Mouse (Mus musculus): ENCODE data around the gene Arhgdib. TPM values are rescaled to one million over a fixed set of nuclear protein-coding genes. Genes with fewer than 3 reads are reported as not detected.
"Not testable (repeated sequence)": the region's sequence is repeated elsewhere in the genome, so short reads cannot be mapped to it uniquely, and the experiment has no call there.

Gene Arhgdib
- polyA plus RNA-seq, 1 experiment = 10.5 TPM

- no peaks in the 10 kb centered on the region for H3K4me1 ChIP-seq (ENCODE audit: control insufficient read depth, insufficient read depth, low read length)
- no peak overlapping the region for H3K27ac ChIP-seq (ENCODE audit: insufficient read depth, low read length)
- H3K4me3 ChIP-seq (replicated peaks; ENCODE audit: insufficient read depth, low read depth, low read length) = no peak overlapping the region
- no peak for DNase-seq
- no peaks in the 10 kb centered on the region for H3K27me3 ChIP-seq (ENCODE audit: control insufficient read depth, insufficient read depth, low read length)
- 69% methylated on average over 6 of the region's 6 CpGs for WGBS
- no peak for TF ChIP-seq CTCF (IDR thresholded peaks at IDR 0.05; ENCODE audit: borderline replicate concordance, insufficient read depth, low read depth, low read length)
Observed at GRCm38 (mm10) chr6:136982581-136982980, 40.9 kb upstream of the Arhgdib start.

GRCm38 (mm10) chr6:136980331-136980746 lies 38.6 kb upstream of the Arhgdib start:
- TF ChIP-seq POLR2A (IDR thresholded peaks at IDR 0.05; ENCODE audit: borderline replicate concordance, insufficient read depth, low read length) = no peak
- TF ChIP-seq CTCF (IDR thresholded peaks at IDR 0.05; ENCODE audit: borderline replicate concordance, insufficient read depth, low read depth, low read length) = no peak; the same call in 1 of the 2 replicates
- no peak overlapping the region for H3K27ac ChIP-seq (ENCODE audit: insufficient read depth, low read length)
- WGBS = 26% methylated on average over 3 of the region's 3 CpGs
- DNase-seq = no peak
- no peaks in the 10 kb centered on the region for H3K4me1 ChIP-seq (ENCODE audit: control insufficient read depth, insufficient read depth, low read length)
- no peak overlapping the region for H3K4me3 ChIP-seq (replicated peaks; ENCODE audit: insufficient read depth, low read depth, low read length)
- H3K27me3 ChIP-seq (ENCODE audit: control insufficient read depth, insufficient read depth, low read length) = no peaks in the 10 kb centered on the region

DNA sequence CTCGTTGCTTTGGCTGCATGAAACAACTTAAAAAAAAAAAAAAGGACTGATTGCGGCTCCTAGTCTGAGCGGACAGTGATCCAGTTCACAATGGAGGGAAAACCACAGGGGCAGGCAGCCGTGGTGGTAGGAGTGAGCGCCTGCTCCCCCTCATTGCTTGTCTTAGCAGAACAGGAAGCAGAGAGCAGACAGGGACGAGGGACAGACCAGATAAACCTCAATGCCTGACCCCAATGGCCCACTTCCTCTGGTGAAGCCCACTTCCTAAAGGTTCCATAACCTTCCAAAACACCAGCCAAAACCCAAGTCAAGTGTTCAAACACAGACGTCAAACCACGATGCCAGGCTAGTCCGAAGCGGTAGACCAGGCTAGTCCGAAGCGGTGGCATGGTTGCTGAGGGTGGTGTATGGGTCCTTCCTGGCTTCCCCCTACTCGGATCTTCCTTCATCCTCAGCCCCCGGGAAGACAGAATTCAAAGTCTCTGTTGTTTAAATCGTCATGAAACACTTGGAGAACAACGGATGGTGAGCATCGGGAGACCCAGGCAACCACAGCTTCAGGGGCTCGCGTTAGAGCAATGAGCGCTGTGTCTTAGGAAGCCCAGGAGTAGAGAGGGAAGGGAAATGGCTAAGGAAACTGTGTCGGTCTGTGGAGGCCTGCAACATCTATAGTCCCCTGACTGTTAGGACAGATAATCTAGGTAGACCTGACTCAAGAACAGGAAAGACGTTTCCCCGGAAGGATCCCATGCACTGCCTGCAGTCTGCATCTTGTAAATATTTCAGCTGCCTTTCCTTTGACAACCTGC lies 37.8 kb upstream of the Arhgdib start:
- 86% methylated on average over 23 of the region's 23 CpGs for WGBS
- DNase-seq = no peak
- Histone ChIP-seq H3K27ac (ENCODE audit: insufficient read depth, low read length) (no peak overlapping the region), H3K4me1 (ENCODE audit: control insufficient read depth, insufficient read depth, low read length) (no peaks in the 10 kb centered on the region), H3K4me3 (replicated peaks; ENCODE audit: insufficient read depth, low read depth, low read length) (no peak overlapping the region), H3K27me3 (ENCODE audit: control insufficient read depth, insufficient read depth, low read length) (no peaks in the 10 kb centered on the region)
- TF ChIP-seq CTCF (IDR thresholded peaks at IDR 0.05; ENCODE audit: borderline replicate concordance, insufficient read depth, low read depth, low read length) (no peak), POLR2A (IDR thresholded peaks at IDR 0.05; ENCODE audit: borderline replicate concordance, insufficient read depth, low read length) (no peak)

GRCm38 (mm10) chr6:136968877-136969276 lies 27.2 kb upstream of the Arhgdib start:
- DNase-seq; H3K27me3 ChIP-seq (ENCODE audit: control insufficient read depth, insufficient read depth, low read length); H3K4me1 ChIP-seq (ENCODE audit: control insufficient read depth, insufficient read depth, low read length); H3K27ac ChIP-seq (ENCODE audit: insufficient read depth, low read length); H3K4me3 ChIP-seq (replicated peaks; ENCODE audit: insufficient read depth, low read depth, low read length): not testable (repeated sequence)
- WGBS = 38% methylated on average over 4 of the region's 4 CpGs

DNA sequence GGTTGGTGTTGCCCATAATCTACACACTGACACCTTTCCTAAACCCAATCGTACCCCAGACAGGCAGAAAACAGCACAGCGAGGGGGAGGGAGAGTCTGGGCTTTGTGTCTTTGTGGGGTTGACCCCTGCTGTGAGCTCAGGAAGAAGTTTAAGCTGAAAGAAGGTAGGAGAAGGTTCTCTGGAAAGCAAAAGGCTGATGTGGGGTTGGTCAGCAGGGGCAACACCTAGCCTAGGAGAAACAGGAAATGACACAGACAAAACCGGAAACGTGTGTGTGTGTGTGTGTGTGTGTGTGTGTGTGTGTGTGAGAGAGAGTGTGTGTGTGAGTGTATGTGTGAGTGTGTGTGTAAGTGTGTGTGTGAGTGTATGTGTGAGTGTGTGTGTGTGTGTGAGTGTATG lies 25.8 kb upstream of the Arhgdib start:
- no peaks in the 10 kb centered on the region for H3K4me1 ChIP-seq (ENCODE audit: control insufficient read depth, insufficient read depth, low read length)
- TF ChIP-seq POLR2A (IDR thresholded peaks at IDR 0.05; ENCODE audit: borderline replicate concordance, insufficient read depth, low read length) = no peak
- TF ChIP-seq CTCF (IDR thresholded peaks at IDR 0.05; ENCODE audit: borderline replicate concordance, insufficient read depth, low read depth, low read length) = no peak
- no peak for DNase-seq
- 70% methylated on average over 4 of the region's 4 CpGs for WGBS
- H3K27me3 ChIP-seq (ENCODE audit: control insufficient read depth, insufficient read depth, low read length) = no peaks in the 10 kb centered on the region
- H3K4me3 ChIP-seq (replicated peaks; ENCODE audit: insufficient read depth, low read depth, low read length) = no peak overlapping the region
- no peak overlapping the region for H3K27ac ChIP-seq (ENCODE audit: insufficient read depth, low read length)

DNA sequence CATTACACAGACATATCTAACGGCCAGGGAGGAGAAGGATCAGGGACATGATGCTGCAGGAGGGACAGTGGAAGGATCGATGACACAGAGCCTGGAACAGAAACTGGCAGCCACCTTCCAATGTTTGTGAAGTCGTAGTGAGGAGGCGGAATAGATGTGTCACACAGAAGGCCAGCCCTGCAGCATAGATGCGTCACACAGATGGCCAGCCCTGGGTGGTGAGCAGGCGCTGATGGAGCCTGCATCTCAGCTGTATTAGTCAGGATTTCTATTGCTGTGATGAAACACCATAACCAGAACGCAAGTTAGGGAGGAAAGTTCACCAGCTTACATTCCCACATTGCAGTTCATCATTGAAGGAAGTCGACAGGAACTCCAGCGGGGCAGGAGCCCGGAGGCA lies 24.2 kb upstream of the Arhgdib start:
- WGBS = 50% methylated on average over 10 of the region's 10 CpGs
- H3K27ac ChIP-seq (ENCODE audit: insufficient read depth, low read length) = no peak overlapping the region
- no peaks in the 10 kb centered on the region for H3K27me3 ChIP-seq (ENCODE audit: control insufficient read depth, insufficient read depth, low read length)
- no peaks in the 10 kb centered on the region for H3K4me1 ChIP-seq (ENCODE audit: control insufficient read depth, insufficient read depth, low read length)
- no peak for DNase-seq
- TF ChIP-seq POLR2A (IDR thresholded peaks at IDR 0.05; ENCODE audit: borderline replicate concordance, insufficient read depth, low read length) (no peak), CTCF (IDR thresholded peaks at IDR 0.05; ENCODE audit: borderline replicate concordance, insufficient read depth, low read depth, low read length) (no peak)
- H3K4me3 ChIP-seq (replicated peaks; ENCODE audit: insufficient read depth, low read depth, low read length) = no peak overlapping the region

- H3K27ac ChIP-seq (ENCODE audit: insufficient read depth, low read length) = no peak overlapping the region
- no peaks in the 10 kb centered on the region for H3K27me3 ChIP-seq (ENCODE audit: control insufficient read depth, insufficient read depth, low read length)
- no peaks in the 10 kb centered on the region for H3K4me1 ChIP-seq (ENCODE audit: control insufficient read depth, insufficient read depth, low read length)
- H3K4me3 ChIP-seq (replicated peaks; ENCODE audit: insufficient read depth, low read depth, low read length) = no peak overlapping the region
- 72% methylated on average over 13 of the region's 13 CpGs for WGBS
- no peak for DNase-seq
- no peak for TF ChIP-seq POLR2A (IDR thresholded peaks at IDR 0.05; ENCODE audit: borderline replicate concordance, insufficient read depth, low read length)
Observed at GRCm38 (mm10) chr6:136964609-136965510, 23.2 kb upstream of the Arhgdib start.

DNA sequence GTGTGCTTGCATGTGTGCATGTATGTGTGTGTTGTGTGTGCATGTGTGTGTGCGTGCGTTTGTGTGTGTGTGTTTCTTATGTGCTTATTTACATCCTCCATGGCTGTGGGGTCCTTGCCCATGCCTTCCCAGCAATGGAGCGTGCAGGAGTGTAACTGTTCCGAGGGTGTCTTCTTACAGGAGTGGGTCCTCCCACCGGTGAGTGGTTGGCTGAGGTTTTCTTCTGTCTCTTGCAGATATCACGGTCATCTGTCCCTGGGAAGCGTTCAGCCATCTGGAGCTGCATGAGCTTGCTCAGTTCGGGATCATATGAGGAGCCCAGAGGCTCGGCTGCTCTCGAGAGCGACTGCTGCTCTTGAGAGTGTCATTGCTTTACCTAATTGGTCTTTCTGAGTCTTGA lies 21.3 kb upstream of the Arhgdib start:
- no peaks in the 10 kb centered on the region for H3K4me1 ChIP-seq (ENCODE audit: control insufficient read depth, insufficient read depth, low read length)
- DNase-seq = no peak
- no peak overlapping the region for H3K4me3 ChIP-seq (replicated peaks; ENCODE audit: insufficient read depth, low read depth, low read length)
- H3K27me3 ChIP-seq (ENCODE audit: control insufficient read depth, insufficient read depth, low read length) = no peaks in the 10 kb centered on the region
- TF ChIP-seq CTCF (IDR thresholded peaks at IDR 0.05; ENCODE audit: borderline replicate concordance, insufficient read depth, low read depth, low read length) = no peak
- no peak overlapping the region for H3K27ac ChIP-seq (ENCODE audit: insufficient read depth, low read length)
- 67% methylated on average over 11 of the region's 11 CpGs for WGBS
